Mouse (Mus musculus): ENCODE results near the gene Ppme1. TPM values are rescaled to one million over a fixed set of nuclear protein-coding genes. Genes with fewer than 3 reads are reported as not detected.

The Ppme1 gene
- polyA plus RNA-seq (2014; fragmentation: Nextera tagmentation; extraction: Ambion mirVana) = 56.4 and 56.5 TPM in 2 replicates

- ATAC-seq (replicated peaks; ENCODE audit: low FRiP score) (peak; percentile 96), DNase-seq (ENCODE audit: low spot score) (peak; percentile 99)
- WGBS = under 1% methylated on average over 54 of the region's 54 CpGs
- H3K9ac ChIP-seq (ENCODE audit: low read depth, low read length) = peak within 1 kb of the TSS; percentile 79
- peak within 1 kb of the TSS; percentile 82 for H3K4me2 ChIP-seq
- H3K4me3 ChIP-seq (ENCODE audit: low read depth, low read length) = peak within 1 kb of the TSS; percentile 77
- peaks cover 17% of the 10 kb centered on the region for H3K4me1 ChIP-seq (replicated peaks; ENCODE audit: control insufficient read depth, insufficient read depth, low read length)
- H3K36me3 ChIP-seq (ENCODE audit: control insufficient read depth, insufficient read depth, low read length) = no peaks in the 10 kb centered on the region; the same call in 1 of the 2 replicates
- no peaks in the 10 kb centered on the region for H3K27me3 ChIP-seq (replicated peaks; ENCODE audit: control insufficient read depth, insufficient read depth, low read length)
- H3K27ac ChIP-seq (ENCODE audit: low read depth, low read length) = peak within 1 kb of the TSS; percentile 86
- no peaks in the 10 kb centered on the region for H3K9me3 ChIP-seq (ENCODE audit: control insufficient read depth, low read length)
These were observed at the start of gene Ppme1, which contains the start of gene C2cd3 for GRCm38 (mm10) chr7:100371495-100372451. Ppme1 (minus strand) TSS chr7:100372307. C2cd3 (plus strand) TSS chr7:100372233.

GRCm38 (mm10) chr7:100408684-100409083 lies 36.6 kb upstream of the Ppme1 start:
- Histone ChIP-seq H3K27me3 (replicated peaks; ENCODE audit: control insufficient read depth, insufficient read depth, low read length) (no peaks in the 10 kb centered on the region), H3K4me1 (replicated peaks; ENCODE audit: control insufficient read depth, insufficient read depth, low read length) (no peaks in the 10 kb centered on the region), H3K9me3 (ENCODE audit: control insufficient read depth, low read length) (no peaks in the 10 kb centered on the region), H3K36me3 (ENCODE audit: control insufficient read depth, insufficient read depth, low read length) (peaks cover 14% of the 10 kb centered on the region), H3K9ac (ENCODE audit: low read depth, low read length) (no peak overlapping the region), H3K4me2 (no peak overlapping the region), H3K4me3 (ENCODE audit: low read depth, low read length) (no peak overlapping the region), H3K27ac (ENCODE audit: low read depth, low read length) (no peak overlapping the region)
- no peak for ATAC-seq (replicated peaks; ENCODE audit: low FRiP score)
- no peak for DNase-seq (ENCODE audit: low spot score)
- WGBS = 83% methylated on average over 4 of the region's 4 CpGs

GRCm38 (mm10) chr7:100407677-100408076 lies 35.6 kb upstream of the Ppme1 start:
- Histone ChIP-seq H3K4me2 (no peak overlapping the region), H3K27me3 (replicated peaks; ENCODE audit: control insufficient read depth, insufficient read depth, low read length) (no peaks in the 10 kb centered on the region), H3K4me1 (replicated peaks; ENCODE audit: control insufficient read depth, insufficient read depth, low read length) (no peaks in the 10 kb centered on the region), H3K4me3 (ENCODE audit: low read depth, low read length) (no peak overlapping the region), H3K9ac (ENCODE audit: low read depth, low read length) (no peak overlapping the region), H3K27ac (ENCODE audit: low read depth, low read length) (no peak overlapping the region), H3K9me3 (ENCODE audit: control insufficient read depth, low read length) (no peaks in the 10 kb centered on the region), H3K36me3 (ENCODE audit: control insufficient read depth, insufficient read depth, low read length) (peaks cover 17% of the 10 kb centered on the region; the same call in 1 of the 2 replicates)
- 93% methylated on average over 5 of the region's 5 CpGs for WGBS
- DNase-seq (ENCODE audit: low spot score) (no peak), ATAC-seq (replicated peaks; ENCODE audit: low FRiP score) (no peak)

DNA sequence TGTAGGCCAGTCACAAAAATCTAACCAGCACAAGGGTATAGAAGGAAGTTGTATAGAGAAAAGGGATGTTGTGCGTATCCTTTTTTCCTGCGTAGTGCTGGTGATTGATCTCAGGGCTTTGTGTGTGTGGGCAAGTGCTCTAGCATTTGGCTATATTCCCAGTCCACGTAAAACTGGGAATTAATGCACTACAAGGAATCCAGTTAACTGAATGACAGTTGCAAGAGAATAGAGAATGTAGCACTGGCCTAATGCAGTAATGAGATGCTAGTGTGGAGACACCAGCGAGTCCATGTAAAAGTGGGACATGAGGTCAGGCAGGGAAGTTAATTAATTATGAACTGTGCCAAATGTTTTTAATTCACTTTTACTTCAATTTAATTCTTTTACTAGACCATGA lies 30.6 kb upstream of the Ppme1 start:
- 86% methylated on average over 4 of the region's 4 CpGs for WGBS
- no peak overlapping the region for H3K9ac ChIP-seq (ENCODE audit: low read depth, low read length)
- H3K36me3 ChIP-seq (ENCODE audit: control insufficient read depth, insufficient read depth, low read length) = peaks cover 17% of the 10 kb centered on the region; the same call in 1 of the 2 replicates
- DNase-seq (ENCODE audit: low spot score) = no peak
- H3K27me3 ChIP-seq (replicated peaks; ENCODE audit: control insufficient read depth, insufficient read depth, low read length) = no peaks in the 10 kb centered on the region
- no peak overlapping the region for H3K4me2 ChIP-seq
- no peak overlapping the region for H3K27ac ChIP-seq (ENCODE audit: low read depth, low read length)
- no peak overlapping the region for H3K4me3 ChIP-seq (ENCODE audit: low read depth, low read length)
- H3K9me3 ChIP-seq (ENCODE audit: control insufficient read depth, low read length) = no peaks in the 10 kb centered on the region
- H3K4me1 ChIP-seq (replicated peaks; ENCODE audit: control insufficient read depth, insufficient read depth, low read length) = no peaks in the 10 kb centered on the region
- no peak for ATAC-seq (replicated peaks; ENCODE audit: low FRiP score)

DNA sequence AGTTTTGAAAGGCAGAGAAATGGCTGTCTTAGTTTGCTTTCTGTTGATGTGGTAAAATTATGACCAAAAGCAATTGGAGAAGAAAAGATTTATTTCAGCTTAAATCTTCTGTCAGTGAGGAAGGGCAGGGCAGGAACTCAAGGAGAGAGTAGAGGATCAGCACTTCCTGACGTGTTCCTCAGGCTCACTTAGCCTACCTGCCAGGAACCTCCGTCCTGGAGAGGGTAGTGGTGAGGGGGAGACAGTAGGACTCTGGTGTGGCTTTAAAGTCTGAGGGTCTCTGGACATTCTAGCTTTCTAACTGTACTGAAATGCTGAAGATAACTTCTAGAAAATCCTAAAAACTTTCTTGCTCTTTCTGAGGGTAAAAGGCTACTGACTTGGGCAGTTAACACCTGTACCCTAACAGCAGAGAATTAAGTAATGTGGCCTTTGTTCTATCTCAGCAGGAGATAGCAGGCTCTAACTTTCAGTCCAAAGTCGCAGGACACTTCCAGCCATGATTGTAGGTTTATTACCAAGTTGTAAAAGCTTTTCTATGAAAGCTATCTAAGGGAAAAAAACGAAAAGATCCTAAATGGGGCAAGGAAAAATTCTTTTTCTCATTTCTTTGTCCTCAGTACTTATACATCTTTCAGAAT lies 28.9 kb upstream of the Ppme1 start:
- no peak overlapping the region for H3K4me2 ChIP-seq
- H3K4me1 ChIP-seq (replicated peaks; ENCODE audit: control insufficient read depth, insufficient read depth, low read length) = no peaks in the 10 kb centered on the region
- no peak overlapping the region for H3K9ac ChIP-seq (ENCODE audit: low read depth, low read length)
- no peak overlapping the region for H3K27ac ChIP-seq (ENCODE audit: low read depth, low read length)
- ATAC-seq (replicated peaks; ENCODE audit: low FRiP score) (no peak), DNase-seq (ENCODE audit: low spot score) (no peak)
- no peak overlapping the region for H3K4me3 ChIP-seq (ENCODE audit: low read depth, low read length)
- no peaks in the 10 kb centered on the region for H3K9me3 ChIP-seq (ENCODE audit: control insufficient read depth, low read length)
- 58% methylated on average over 4 of the region's 4 CpGs for WGBS
- no peaks in the 10 kb centered on the region for H3K27me3 ChIP-seq (replicated peaks; ENCODE audit: control insufficient read depth, insufficient read depth, low read length)
- H3K36me3 ChIP-seq (ENCODE audit: control insufficient read depth, insufficient read depth, low read length) = peaks cover 21% of the 10 kb centered on the region; the same call in 1 of the 2 replicates

DNA sequence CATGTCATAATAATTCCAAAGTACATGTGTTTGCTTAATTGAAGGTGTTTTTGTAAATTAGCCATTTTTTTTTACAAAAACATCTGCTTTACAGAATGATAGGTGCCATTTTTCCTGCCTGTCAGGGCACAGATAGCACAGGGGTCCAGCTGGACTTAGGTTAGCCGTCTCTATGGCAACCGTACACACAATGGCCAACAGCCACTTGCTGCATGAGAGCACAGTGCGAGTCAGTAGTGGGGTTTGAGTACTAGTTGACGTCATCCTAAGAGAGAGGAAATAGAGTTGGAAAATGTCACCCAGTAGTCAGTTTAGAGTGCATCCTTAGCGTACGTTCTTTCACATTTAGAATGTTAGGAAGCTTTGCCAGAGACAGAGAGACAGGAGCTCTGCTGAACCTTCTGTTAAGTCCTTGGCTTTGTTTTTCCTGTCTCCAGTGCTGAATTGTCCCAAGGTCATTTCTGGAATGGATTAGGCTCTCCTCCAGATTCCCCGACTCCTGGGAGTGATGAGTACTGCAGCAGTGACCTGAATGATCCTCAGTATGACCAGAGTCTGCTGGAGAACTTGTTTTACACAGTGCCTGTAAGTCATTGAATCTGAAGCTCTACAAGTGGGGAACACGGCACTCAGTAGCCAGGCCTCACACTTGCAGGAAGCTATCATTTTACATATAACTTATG lies 27.3 kb upstream of the Ppme1 start:
- no peak overlapping the region for H3K27ac ChIP-seq (ENCODE audit: low read depth, low read length)
- peaks cover 20% of the 10 kb centered on the region; the same call in 1 of the 2 replicates for H3K36me3 ChIP-seq (ENCODE audit: control insufficient read depth, insufficient read depth, low read length)

GRCm38 (mm10) chr7:100392265-100392664 lies 20.2 kb upstream of the Ppme1 start:
- Histone ChIP-seq H3K9ac (ENCODE audit: low read depth, low read length) (no peak overlapping the region), H3K27ac (ENCODE audit: low read depth, low read length) (no peak overlapping the region), H3K4me2 (no peak overlapping the region), H3K36me3 (ENCODE audit: control insufficient read depth, insufficient read depth, low read length) (peaks cover 15% of the 10 kb centered on the region; the same call in 1 of the 2 replicates), H3K4me1 (replicated peaks; ENCODE audit: control insufficient read depth, insufficient read depth, low read length) (no peaks in the 10 kb centered on the region; the same call in 1 of the 2 replicates), H3K9me3 (ENCODE audit: control insufficient read depth, low read length) (no peaks in the 10 kb centered on the region), H3K4me3 (ENCODE audit: low read depth, low read length) (no peak overlapping the region), H3K27me3 (replicated peaks; ENCODE audit: control insufficient read depth, insufficient read depth, low read length) (no peaks in the 10 kb centered on the region)
- WGBS = 87% methylated on average over 2 of the region's 2 CpGs
- ATAC-seq (replicated peaks; ENCODE audit: low FRiP score) = no peak
- DNase-seq (ENCODE audit: low spot score) = no peak

More for the DNA sequence above, 27.3 kb upstream of the Ppme1 start:
- DNase-seq (ENCODE audit: low spot score) (no peak), ATAC-seq (replicated peaks; ENCODE audit: low FRiP score) (no peak)
- Histone ChIP-seq H3K9ac (ENCODE audit: low read depth, low read length) (no peak overlapping the region), H3K9me3 (ENCODE audit: control insufficient read depth, low read length) (no peaks in the 10 kb centered on the region), H3K4me2 (no peak overlapping the region), H3K4me1 (replicated peaks; ENCODE audit: control insufficient read depth, insufficient read depth, low read length) (no peaks in the 10 kb centered on the region), H3K4me3 (ENCODE audit: low read depth, low read length) (no peak overlapping the region), H3K27me3 (replicated peaks; ENCODE audit: control insufficient read depth, insufficient read depth, low read length) (no peaks in the 10 kb centered on the region)
- WGBS = 75% methylated on average over 8 of the region's 8 CpGs

GRCm38 (mm10) chr7:100390166-100390565 lies 18.1 kb upstream of the Ppme1 start:
- no peaks in the 10 kb centered on the region; the same call in none of the 2 replicates for H3K4me1 ChIP-seq (replicated peaks; ENCODE audit: control insufficient read depth, insufficient read depth, low read length)
- no peak overlapping the region for H3K27ac ChIP-seq (ENCODE audit: low read depth, low read length)
- no peak overlapping the region for H3K4me2 ChIP-seq
- ATAC-seq (replicated peaks; ENCODE audit: low FRiP score) (no peak), DNase-seq (ENCODE audit: low spot score) (no peak)
- H3K9ac ChIP-seq (ENCODE audit: low read depth, low read length) = no peak overlapping the region
- no peak overlapping the region for H3K4me3 ChIP-seq (ENCODE audit: low read depth, low read length)
- H3K36me3 ChIP-seq (ENCODE audit: control insufficient read depth, insufficient read depth, low read length) = peaks cover 7% of the 10 kb centered on the region; the same call in 1 of the 2 replicates
- H3K9me3 ChIP-seq (ENCODE audit: control insufficient read depth, low read length) = no peaks in the 10 kb centered on the region
- H3K27me3 ChIP-seq (replicated peaks; ENCODE audit: control insufficient read depth, insufficient read depth, low read length) = no peaks in the 10 kb centered on the region
- WGBS = 89% methylated on average over 8 of the region's 8 CpGs

All from liver, embryonic 11.5 days (tissue).